Mouse (Mus musculus): ENCODE data around the gene Atoh1. TPM values are rescaled to one million over a fixed set of nuclear protein-coding genes. Genes with fewer than 3 reads are reported as not detected.

Atoh1 gene
- polyA plus RNA-seq, 1 experiment from 2014 or later: not detected

DNA sequence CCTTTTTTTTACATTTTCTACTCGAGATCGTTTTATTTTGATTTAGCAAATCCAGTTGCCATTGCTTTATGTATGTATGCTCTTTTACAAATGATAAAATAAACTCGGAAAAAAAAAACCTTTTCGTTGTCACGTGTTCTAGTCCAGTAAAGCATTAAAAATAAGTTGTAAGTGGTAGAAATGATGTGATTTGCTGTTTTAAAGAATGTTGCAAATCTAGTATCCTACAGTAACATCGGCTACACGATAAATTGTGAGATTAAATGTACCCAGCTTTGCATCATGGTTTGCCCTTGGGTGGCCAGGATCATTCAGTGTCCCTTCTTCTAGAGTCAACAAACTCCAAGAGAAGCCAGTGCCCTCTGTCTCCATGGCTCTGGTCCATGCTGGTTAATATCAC lies 2.2 kb downstream of the Atoh1 start:
- no peak overlapping the region for H3K4me3 ChIP-seq
- no peak overlapping the region for H3K27ac ChIP-seq (replicated peaks)
- H3K9me3 ChIP-seq: no peaks in the 10 kb centered on the region
- H3K4me2 ChIP-seq: no peak overlapping the region
- 10% methylated on average over 7 of the region's 7 CpGs for WGBS
- H3K4me1 ChIP-seq: peaks cover 40% of the 10 kb centered on the region
- H3K27me3 ChIP-seq (replicated peaks): peaks cover 93% of the 10 kb centered on the region
- H3K36me3 ChIP-seq: no peaks in the 10 kb centered on the region
- ATAC-seq (ENCODE audit: extremely low read depth, insufficient number of reproducible peaks, low FRiP score, low TSS enrichment): no peak
- no peak overlapping the region for H3K9ac ChIP-seq

DNA sequence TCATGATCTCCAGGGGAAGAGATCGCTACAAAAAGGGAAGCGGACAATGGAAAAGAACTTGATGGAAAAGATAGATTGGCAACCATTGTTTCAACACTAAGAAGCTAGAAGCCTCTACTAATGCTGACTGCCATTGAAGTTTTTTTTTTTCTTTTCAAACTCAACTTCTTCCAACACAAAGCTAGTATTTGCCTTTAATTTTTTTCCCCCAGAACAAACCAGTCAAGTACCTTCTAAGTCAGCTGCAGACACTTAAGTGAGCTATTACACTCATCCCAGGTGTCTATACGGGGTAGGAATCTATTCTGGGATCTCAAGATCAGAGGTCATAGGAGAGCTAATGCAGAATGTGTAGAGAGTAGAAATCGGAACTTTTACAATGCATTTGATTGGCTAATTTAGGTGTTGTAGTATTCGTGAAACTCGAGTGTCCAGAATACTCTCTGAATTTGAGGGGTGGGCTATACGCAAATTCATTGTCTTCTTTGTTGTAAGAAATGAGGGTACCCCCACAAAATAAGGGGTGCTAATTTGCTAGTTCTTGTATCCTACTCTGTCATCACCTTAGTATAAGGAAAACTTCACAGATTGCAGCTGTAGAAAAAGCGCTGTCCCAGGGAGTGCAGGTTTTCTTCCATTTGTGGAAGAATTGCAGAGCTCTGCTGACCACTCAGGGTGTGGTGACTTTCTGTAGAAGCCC lies 2.8 kb downstream of the Atoh1 start:
- peaks cover 40% of the 10 kb centered on the region for H3K4me1 ChIP-seq
- no peak for ATAC-seq (ENCODE audit: extremely low read depth, insufficient number of reproducible peaks, low FRiP score, low TSS enrichment)

DNA sequence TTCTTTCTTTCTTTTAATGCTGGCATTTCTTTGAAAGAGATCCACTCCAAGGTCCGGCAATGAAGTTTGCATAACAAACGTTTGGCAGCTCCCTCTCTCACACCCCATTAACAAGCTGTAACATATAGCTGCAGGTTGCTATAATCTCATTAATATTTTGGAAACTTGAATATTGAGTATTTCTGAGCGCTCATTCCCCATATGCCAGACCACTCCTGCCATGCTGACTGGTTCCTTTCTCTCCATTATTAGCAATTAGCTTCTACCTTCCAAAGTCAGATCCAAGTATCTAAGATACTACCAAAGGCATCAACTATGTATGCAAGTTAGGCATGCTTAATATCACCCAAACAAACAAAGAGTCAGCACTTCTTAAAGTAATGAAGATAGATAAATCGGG lies 4.4 kb downstream of the Atoh1 start:
- 4% methylated on average over 4 of the region's 4 CpGs for WGBS
- Histone ChIP-seq H3K4me2 (no peak overlapping the region), H3K9me3 (no peaks in the 10 kb centered on the region), H3K9ac (no peak overlapping the region), H3K27ac (replicated peaks) (no peak overlapping the region), H3K36me3 (no peaks in the 10 kb centered on the region), H3K4me3 (no peak overlapping the region), H3K27me3 (replicated peaks) (peaks cover 89% of the 10 kb centered on the region), H3K4me1 (peaks cover 31% of the 10 kb centered on the region)
- ATAC-seq (ENCODE audit: extremely low read depth, insufficient number of reproducible peaks, low FRiP score, low TSS enrichment): no peak

More for the DNA sequence above, 2.8 kb downstream of the Atoh1 start:
- Histone ChIP-seq H3K27ac (replicated peaks) (no peak overlapping the region), H3K36me3 (no peaks in the 10 kb centered on the region), H3K4me3 (no peak overlapping the region), H3K9me3 (no peaks in the 10 kb centered on the region), H3K27me3 (replicated peaks) (peaks cover 97% of the 10 kb centered on the region), H3K4me2 (no peak overlapping the region), H3K9ac (no peak overlapping the region)
- 9% methylated on average over 8 of the region's 8 CpGs for WGBS

DNA sequence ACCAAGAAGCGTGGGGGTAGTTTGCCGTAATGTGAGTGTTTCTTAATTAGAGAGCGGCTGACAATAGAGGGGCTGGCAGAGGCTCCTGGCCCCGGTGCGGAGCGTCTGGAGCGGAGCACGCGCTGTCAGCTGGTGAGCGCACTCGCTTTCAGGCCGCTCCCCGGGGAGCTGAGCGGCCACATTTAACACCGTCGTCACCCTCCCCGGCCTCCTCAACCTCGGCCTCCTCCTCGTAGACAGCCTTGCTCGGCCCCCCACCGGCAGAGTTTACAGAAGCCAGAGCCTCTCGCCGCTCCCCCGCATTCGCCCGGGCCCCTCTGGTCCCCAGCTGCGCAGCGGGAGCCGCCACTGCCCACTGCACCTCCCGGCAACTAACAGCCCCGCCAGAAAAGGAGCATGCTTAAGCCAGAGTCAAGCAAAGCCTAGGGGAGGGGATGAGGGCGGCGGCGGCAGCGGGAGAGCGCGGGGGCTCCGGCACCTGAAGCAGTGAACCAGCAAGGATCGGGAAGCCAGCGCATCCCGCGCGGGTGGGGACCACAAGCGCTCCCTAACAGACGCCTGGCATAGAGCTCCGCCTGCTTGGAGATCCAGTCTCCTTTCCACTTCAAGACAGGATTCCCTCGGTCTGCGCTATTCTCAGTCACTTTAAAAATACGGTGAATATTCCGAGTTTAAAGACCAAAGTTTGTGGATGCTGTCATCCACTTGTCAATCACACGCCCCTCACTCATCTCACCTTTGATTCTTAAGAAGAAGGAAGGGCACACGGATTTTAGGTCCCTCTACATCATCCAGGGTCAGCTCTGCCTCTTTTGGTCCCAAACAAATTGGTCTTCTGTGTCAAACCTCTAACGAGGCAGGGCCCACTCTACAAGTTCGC lies 5.8 kb downstream of the Atoh1 start:
- Histone ChIP-seq H3K27me3 (replicated peaks) (peaks cover 84% of the 10 kb centered on the region), H3K36me3 (no peaks in the 10 kb centered on the region), H3K4me3 (peak overlapping the region; percentile 57), H3K9me3 (no peaks in the 10 kb centered on the region), H3K4me2 (peak overlapping the region; percentile 90), H3K4me1 (peaks cover 21% of the 10 kb centered on the region), H3K9ac (peak overlapping the region; percentile 60), H3K27ac (replicated peaks) (no peak overlapping the region)
- no peak for ATAC-seq (ENCODE audit: extremely low read depth, insufficient number of reproducible peaks, low FRiP score, low TSS enrichment)
- WGBS: 1% methylated on average over 54 of the region's 54 CpGs

GRCm38 (mm10) chr6:64736317-64736716 lies 7.4 kb downstream of the Atoh1 start:
- Histone ChIP-seq H3K9ac (no peak overlapping the region), H3K4me2 (no peak overlapping the region), H3K36me3 (no peaks in the 10 kb centered on the region), H3K9me3 (no peaks in the 10 kb centered on the region), H3K27me3 (replicated peaks) (peaks cover 80% of the 10 kb centered on the region), H3K4me3 (no peak overlapping the region), H3K4me1 (peaks cover 13% of the 10 kb centered on the region), H3K27ac (replicated peaks) (no peak overlapping the region)
- ATAC-seq (ENCODE audit: extremely low read depth, insufficient number of reproducible peaks, low FRiP score, low TSS enrichment): no peak
- 58% methylated on average over 4 of the region's 4 CpGs for WGBS

DNA sequence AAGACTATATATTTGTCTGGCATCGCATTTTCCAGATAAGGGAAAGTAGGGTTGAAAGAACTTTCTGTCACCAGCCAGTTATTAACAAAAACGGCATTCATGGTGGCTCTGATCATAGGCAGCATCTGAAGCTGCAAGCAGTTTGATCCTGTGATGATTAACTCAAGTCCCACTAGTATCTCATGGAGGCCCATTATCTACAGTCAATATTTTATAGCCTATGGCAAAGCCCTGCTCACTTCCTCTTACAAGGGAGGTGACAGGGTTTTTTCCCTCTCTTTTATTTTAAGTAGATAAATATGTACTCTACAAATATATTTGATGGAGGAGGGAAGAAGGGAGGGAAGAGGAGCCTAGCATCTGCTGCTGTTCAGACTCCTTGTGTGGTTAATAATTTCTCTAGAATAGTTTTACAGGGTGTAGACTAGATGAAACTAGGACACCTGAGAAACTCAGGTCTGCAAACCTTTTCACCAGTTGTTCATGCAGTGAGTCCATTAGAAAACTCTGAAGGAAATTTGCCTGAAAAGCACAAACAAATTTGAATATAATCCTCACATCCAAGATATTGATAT lies 14.1 kb downstream of the Atoh1 start:
- ATAC-seq (ENCODE audit: extremely low read depth, insufficient number of reproducible peaks, low FRiP score, low TSS enrichment): no peak
- Histone ChIP-seq H3K4me3 (no peak overlapping the region), H3K9ac (no peak overlapping the region), H3K36me3 (no peaks in the 10 kb centered on the region), H3K4me2 (no peak overlapping the region), H3K4me1 (no peaks in the 10 kb centered on the region), H3K27me3 (replicated peaks) (peaks cover 22% of the 10 kb centered on the region), H3K9me3 (no peaks in the 10 kb centered on the region), H3K27ac (replicated peaks) (no peak overlapping the region)
- 56% methylated on average over 2 of the region's 2 CpGs for WGBS

- ATAC-seq (ENCODE audit: extremely low read depth, insufficient number of reproducible peaks, low FRiP score, low TSS enrichment): no peak
- H3K9me3 ChIP-seq: no peaks in the 10 kb centered on the region
- no peak overlapping the region for H3K27ac ChIP-seq (replicated peaks)
- no peaks in the 10 kb centered on the region for H3K27me3 ChIP-seq (replicated peaks)
- H3K4me1 ChIP-seq: no peaks in the 10 kb centered on the region
- H3K36me3 ChIP-seq: no peaks in the 10 kb centered on the region
- H3K9ac ChIP-seq: no peak overlapping the region
- H3K4me3 ChIP-seq: no peak overlapping the region
- 73% methylated on average over 2 of the region's 2 CpGs for WGBS
- H3K4me2 ChIP-seq: no peak overlapping the region
Observed at GRCm38 (mm10) chr6:64754515-64754914, 25.6 kb downstream of the Atoh1 start.

DNA sequence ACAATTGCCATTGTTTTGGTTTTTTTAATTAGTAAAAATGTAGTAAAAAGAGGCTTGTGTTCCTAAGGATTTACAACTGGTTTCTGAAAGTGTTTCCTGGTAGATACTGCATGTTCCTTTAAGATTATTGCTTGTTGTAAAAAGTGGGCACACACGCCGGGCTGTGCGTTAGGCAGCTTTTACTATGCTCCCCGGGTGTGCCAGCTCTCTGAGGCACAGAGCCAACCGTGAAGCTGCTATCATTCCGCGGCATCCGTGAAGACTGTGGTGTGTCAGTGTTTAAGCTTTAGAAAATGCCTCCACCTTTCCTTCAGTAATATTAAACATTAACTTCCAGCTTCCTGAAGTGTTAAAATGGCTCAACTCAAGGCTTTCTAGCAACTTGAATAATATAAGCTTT lies 35.0 kb downstream of the Atoh1 start:
- ATAC-seq (ENCODE audit: extremely low read depth, insufficient number of reproducible peaks, low FRiP score, low TSS enrichment): no peak
- Histone ChIP-seq H3K9ac (no peak overlapping the region), H3K4me1 (no peaks in the 10 kb centered on the region), H3K27ac (replicated peaks) (no peak overlapping the region), H3K27me3 (replicated peaks) (no peaks in the 10 kb centered on the region), H3K4me3 (no peak overlapping the region), H3K4me2 (no peak overlapping the region), H3K9me3 (no peaks in the 10 kb centered on the region), H3K36me3 (no peaks in the 10 kb centered on the region)
- WGBS: 66% methylated on average over 8 of the region's 8 CpGs

- WGBS: 15% methylated on average over 7 of the region's 7 CpGs
Observed at GRCm38 (mm10) chr6:64773430-64773829, 44.5 kb downstream of the Atoh1 start.

More at GRCm38 (mm10) chr6:64773430-64773829, 44.5 kb downstream of the Atoh1 start:
- Histone ChIP-seq H3K27ac (replicated peaks) (no peak overlapping the region), H3K4me3 (no peak overlapping the region), H3K4me1 (no peaks in the 10 kb centered on the region), H3K36me3 (no peaks in the 10 kb centered on the region), H3K27me3 (replicated peaks) (no peaks in the 10 kb centered on the region), H3K9me3 (no peaks in the 10 kb centered on the region), H3K9ac (no peak overlapping the region), H3K4me2 (no peak overlapping the region)
- no peak for ATAC-seq (ENCODE audit: extremely low read depth, insufficient number of reproducible peaks, low FRiP score, low TSS enrichment)
